Mouse (Mus musculus): Measurements from ENCODE around the gene Kcnc1.

Gene Kcnc1

DNA sequence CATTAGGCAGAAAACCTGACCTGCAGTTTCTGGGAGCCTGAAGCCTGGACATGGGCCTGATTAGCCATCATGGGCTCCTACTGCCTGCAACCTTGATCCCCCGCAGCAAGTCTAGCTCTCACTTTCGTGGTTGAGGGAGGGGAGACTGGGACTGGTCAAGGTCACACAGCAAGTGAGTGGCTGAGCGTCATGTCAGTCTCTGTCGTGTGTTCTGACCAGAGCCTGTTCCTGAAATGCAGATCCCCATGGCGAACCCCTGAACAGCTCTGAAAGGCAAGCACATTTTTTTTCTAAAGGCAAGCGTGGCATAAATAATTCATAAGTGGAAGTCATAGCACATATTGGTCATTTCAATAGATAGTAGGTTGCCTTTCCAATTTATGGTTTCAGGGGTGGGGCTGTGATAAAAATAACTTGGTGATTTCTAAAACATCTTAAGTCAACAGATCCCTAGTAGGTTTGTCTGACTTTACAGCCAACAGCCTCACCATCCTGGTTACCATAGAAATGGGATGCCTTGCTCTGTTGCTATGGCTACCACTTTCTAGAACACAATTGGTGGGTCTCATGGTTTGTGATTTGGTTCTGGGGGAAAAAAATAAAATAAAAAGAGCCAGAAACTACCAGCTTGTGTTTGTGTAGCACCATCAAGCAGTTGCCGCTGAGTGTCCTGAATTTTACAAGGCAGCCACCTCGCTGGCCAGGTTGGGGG, 25.9 kb downstream of the Kcnc1 start:
- no peak for DNase-seq (ENCODE audit: low spot score in 2 of 2)

DNA sequence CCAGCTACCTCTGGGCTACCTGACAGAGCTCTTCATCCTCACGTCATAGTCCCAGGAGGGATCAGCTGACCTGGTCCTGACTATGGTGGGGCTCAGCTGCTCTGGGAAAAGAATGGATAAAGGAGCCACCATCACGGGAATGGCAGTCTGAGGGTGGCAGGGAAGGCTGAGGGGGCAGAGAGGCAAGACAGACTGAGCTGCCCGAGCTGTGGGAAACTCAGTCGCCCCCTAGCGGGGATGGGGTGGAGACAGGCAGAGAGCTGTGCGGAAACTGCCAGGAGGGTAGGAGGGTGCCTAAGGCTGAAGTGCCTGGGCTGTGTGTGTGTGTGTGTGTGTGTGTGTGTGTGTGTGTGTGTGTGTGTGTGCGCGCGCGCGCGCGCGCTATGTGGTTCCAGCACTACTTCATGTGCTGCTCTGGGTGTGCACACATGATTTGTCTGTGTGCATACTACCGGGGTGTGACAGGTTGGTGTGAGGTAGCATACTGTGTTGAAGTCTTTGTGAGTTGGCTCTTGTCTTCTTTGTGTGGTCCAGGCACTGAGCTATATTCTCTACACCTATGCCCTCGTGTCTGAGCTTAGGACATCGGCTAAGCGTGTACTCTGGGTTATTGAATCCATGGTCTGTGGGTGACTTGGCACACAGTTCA, 26.6 kb downstream of the Kcnc1 start:
- DNase-seq (ENCODE audit: low spot score in 2 of 2): no peak

DNA sequence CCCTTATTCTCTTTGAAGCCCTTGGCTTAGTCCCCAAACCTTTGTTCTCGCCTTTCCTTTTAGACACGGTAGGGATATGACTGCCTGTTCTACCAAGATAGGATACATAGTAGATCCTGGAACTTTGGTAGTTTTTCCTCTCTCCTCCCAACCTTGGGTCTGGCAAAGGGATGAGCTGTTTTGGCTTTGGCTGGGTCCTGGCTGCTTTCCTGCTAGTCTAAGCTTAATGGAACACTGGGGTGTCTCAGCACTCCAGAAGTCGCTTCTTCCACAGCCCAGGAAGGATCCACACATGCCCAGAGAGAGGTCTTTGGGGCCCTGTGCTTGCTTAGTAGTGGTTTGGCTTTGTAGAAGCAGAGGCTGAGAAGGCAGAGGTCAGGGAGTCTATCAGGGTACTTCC, 27.7 kb downstream of the Kcnc1 start:
- no peak for DNase-seq (ENCODE audit: low spot score in 2 of 2)

DNA sequence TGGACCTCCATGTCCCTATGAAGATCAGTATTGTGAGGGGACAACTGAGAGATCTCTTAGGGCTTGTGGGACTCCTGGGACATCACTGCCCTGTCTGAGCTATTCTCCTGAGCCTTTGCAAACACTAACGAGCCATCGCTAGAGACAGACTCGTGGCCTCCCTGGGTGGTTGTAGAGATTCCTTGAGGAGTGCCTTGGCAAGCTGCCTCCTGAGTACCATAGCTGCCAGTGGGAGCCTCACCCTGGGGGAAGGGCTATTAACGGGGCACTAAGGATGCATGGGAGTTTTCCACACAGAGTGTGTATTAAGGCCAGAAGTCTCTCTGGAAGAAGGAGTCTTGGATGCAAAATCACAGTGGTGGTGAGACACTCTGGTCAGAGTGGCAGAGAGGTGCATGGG, 28.7 kb downstream of the Kcnc1 start:
- no peak for DNase-seq (ENCODE audit: low spot score in 2 of 2)

DNA sequence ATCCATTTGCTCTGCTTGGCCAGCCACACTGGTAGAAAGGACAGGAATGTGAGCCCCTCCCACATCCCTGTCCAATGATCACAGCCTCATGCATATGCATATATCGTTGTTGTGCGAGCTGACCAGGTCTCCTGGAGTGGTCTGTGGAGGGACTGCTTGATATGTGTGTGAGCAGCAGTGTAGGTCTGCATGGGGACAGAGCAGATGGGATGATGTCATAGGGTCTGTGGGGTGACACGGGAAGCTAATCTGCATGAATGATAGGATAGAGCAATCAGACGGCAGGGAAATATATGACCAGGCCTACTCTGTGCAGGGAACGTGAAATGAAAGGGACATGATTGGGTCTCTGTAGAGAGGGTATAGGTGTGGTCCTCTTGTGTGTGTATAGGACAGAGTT, 37.6 kb downstream of the Kcnc1 start:
- no peak for DNase-seq (ENCODE audit: low spot score in 2 of 2)

DNA sequence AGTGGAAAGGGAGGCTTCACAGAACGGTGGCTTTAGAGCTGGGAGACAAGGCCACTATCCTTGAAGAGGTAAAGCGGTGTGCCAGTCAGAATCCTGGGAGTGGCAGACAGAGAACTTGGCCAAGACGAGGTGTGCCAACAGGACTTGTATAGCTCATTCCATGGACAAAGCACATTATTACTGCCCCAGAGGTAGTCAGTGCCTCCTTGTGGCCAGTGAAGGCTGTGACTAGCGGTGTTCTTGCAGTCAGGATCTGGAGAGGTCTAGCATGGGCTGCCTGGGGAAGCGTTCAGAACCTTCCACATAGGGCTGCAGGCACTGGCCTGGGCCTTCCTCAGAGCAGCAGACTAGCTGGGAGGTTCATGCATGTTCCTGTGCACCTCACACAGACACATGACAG, 39.5 kb downstream of the Kcnc1 start:
- DNase-seq (ENCODE audit: low spot score in 2 of 2): no peak

DNA sequence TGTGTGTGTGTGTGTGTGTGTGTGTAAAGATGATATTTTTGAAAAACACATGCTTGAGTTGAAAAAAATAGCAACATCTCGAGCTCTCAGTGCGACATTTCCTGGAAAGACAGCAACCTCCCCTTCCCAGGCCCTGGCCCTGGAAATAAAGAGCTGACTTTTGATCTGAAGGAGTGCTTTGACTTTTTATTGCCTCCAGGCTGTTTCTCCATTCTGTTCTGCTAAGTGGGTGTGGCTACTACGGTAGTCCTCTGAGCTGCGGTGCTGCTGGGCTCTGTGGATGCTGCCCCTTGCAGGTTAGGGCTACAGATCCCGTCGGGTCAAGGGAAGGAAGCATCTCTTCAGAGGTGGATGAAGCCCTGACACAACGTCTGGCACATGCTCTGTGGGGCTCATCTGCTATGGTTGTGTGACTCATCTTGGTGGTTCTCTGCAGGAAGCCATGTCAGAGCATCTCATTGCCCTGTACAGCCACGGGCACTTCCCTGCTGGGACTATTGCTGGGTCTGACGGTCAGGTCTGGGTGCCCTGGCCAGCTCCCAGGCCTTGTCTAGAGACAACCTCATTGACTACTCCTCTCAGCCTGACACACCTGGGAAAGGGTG, 42.3 kb downstream of the Kcnc1 start:
- no peak for DNase-seq (ENCODE audit: low spot score in 2 of 2)

DNA sequence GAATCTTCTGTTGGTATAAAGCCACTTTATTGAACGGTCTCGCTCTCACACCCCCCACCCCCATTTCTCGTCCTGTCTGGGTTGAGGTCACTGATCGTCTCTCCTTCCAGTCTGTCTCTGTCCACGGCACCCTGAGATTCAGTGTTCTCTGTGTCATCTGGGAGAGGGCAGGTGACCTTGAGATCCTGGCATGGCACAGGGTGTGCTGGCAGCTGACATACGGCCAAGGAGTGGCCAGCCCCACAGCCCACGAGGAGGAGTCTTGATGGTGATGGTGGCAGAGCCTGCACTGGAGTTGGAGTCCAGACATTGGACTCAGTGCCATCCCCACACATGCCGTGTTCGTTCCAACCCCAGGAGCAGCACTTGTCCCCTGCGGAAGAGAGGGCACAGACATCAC, 46.9 kb downstream of the Kcnc1 start:
- no peak for DNase-seq (ENCODE audit: low spot score in 2 of 2)

DNA sequence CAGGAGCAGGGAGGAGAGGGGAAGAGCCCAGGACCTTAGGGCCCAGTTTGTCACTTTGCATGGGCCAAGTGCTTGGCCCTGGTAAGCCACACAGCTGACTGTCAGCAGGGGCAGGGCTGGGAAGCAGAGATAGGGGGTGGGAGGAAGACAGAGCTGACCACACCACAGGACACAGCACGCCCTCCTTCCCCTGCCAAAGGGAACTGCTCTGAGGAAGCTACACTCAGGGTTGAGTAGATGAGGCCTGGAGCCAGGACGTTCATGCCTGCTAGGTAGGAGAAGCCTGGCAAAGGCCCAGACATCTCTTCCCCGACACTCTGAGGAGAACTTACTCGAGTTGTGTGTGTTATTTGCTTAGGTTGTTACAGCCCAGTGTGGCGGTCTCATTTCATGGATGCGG, 49.6 kb downstream of the Kcnc1 start:
- DNase-seq (ENCODE audit: low spot score in 2 of 2): peak; percentile 4 to 5

DNA sequence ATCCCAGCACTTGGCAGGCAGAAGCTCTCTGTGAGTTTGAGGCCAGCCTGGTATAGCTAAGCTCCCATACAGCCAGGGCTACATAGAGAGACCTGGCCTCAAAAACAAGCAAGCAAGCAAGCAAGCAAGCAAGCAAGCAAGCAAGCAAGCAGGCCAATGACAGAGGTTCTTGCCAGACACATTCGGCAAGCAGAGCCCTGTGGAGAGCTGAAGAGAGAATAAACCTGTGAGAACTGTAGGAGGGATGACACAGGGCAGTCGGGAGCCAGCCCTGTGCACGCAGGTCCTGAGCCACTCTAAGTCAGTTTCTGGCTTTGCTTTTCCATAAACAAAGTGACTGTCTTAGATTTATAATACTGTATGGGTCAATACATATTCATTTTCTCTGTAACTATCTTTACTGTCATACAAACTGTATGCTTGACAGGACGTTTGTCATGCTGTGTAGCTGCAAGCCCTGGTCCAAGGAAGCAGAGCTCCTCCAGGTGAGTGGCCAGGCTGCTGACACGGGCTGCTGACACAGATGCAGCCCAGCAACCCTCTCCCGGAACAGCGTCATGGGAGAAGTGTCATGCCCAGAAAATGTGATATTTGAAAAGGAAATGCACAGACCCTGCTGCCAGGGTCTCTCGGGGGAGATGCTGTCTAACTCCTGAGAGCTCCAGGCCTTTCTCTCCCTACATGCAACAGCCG, 51.3 kb downstream of the Kcnc1 start:
- DNase-seq (ENCODE audit: low spot score in 2 of 2): no peak

DNA sequence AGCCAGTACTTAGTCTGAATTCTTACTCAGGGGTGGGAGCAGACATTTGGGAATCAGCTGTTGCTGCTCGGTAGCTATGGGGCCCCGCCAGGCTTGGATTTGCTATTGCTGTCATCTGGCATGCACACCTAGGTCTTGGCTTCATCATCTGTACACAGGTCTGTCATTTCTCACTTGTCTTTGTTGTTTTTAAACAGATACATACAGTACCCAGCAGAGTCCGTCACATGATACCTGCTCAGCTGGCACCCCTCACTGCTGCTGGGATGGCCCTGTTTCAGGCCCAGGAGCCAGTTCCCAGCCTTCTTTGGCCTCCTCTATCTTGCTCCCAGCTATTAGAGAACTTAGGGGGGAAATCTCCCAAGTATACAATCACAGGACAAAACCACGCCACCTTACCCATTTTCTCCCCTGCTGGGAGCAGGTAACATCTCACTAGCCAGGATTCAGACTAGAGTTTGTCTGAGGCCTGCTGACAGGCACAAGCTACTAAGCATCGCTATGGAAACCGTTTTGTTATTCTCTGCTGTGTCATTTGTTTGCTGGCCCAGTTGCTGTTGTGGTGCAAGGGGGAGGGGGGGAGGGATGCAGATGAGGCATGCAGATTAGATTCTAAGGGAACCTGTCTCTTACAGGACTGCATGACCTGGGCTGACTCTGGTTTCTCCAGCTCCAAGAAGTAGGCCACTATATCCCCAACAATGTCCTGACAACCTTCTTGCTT, 52.8 kb downstream of the Kcnc1 start:
- DNase-seq (ENCODE audit: low spot score in 2 of 2): peak in 1 of 2 experiments; percentile 12

DNA sequence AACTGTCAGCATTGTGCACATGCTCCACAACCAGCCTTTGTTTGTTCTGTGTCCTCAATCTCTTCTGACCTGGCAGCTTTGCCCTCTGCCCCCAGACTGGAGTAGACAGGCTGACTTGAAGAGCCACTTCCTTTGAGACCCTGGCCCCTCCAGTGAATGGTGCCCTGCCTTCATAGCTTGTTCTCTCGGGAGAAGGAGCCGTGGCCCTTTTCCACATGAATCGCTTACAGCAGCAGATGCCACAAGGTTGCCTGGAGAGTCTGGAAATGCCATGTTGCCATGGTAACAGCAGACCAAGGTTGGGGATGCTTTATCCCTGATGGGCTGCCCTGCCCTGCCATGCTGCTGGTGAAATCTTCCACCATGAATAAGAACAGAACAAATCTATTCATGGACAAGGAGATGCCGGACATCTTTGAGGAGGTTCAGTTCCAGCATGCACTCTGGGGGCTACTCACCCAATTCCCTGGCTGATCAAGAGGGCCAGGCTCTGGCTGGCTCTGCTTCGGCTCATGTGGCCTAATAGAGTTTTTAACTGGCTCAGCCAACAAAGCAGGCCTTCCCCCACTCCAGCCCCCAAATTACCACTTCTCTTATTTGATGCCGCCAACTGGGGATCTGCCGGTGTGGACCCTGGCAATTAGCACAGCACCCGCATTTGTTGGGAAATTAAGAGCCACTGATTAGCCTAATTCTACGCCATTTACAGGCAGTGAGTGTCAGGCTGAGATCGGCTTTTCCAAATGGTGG, 57.8 kb downstream of the Kcnc1 start:
- no peak for DNase-seq (ENCODE audit: low spot score in 2 of 2)

DNA sequence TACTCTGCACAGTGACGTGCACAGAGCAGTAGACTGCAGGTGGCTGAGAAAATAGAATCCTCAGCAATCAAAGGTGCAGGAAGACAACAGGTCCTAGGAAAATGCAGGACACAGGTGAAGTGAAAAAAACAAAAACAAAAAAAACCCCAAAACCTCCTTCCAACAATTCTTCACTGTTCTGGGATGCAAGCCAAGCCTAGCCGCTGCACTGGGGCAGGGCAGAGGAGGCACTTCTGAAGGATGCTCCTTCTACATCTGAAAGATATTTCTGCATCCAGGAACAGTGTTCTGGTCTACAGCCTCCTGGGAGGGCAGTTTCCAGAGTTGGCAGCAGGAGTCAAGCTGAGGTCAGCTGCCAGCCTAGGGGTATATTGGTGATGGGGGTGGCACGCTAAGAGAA, 61.6 kb downstream of the Kcnc1 start:
- DNase-seq (ENCODE audit: low spot score in 2 of 2): no peak

DNA sequence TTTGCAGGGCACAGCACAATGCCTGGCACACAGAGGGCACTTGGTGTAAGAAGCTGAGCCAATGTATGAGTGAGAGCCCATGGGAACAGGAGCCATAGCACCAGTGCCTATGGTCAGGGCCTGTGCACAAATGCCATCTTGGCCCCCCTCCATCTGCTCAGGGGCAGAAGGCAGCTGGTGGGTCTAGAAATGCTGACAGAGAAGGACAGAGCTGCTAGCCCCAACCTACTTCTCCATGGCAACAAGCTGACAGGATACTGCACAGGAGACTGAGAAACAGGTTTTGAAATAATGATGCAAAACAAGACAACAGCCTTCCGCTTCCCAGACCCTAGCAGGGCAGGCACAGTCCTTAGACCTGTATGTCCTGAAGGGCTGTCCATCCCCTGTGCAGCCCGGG, 62.9 kb downstream of the Kcnc1 start:
- no peak for DNase-seq (ENCODE audit: low spot score in 2 of 2)

DNA sequence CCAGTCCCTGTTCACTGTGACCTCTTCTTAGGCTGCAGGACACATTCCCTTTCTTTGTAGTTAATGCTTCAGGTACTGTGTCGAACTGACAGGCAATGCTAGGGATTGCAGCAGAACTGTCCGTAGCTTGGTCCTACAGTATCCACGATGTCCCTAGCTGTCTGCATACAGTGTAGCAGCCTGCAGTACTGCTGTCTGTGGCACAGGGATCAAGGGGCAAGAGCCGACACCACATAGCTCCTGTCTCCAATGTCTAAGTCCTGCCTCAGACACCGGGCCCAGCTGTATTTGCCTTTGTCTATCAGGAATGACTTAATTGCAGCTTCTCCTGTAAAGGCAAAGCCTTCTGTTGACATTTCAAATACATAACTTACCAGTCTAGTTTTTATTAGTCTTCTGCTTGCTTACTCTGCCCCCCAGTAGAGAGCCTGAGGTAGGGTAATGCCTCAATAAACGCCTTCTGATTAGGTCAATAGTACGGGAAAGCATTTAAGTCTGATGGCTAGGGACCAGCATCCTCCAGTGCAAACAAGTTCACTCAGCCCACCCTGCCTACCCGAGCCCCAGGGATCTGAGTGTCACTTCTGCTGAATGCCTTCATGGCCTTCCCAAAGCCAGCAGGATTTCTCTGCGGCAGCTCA, 63.4 kb downstream of the Kcnc1 start:
- no peak for DNase-seq (ENCODE audit: low spot score in 2 of 2)

DNA sequence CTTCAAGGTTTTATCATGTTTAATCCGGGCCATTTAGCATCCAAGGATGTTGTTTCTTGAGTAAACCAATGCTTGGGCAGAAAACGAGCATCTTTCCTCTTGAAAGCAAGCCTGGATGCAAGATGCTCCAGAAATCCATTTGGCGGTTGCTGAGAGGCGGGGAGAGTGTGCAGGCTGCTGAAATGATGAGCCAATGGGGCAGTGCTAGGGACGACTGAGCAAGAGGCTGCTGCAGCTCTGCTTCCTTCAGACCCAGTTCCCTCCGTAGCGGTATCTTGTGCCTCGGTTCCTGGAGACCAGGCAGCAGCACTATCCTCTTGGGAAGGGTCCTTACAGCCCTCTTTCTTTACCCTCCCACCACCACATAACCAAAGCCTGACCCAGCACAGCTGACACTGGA, 66.0 kb downstream of the Kcnc1 start:
- DNase-seq (ENCODE audit: low spot score in 2 of 2): no peak

DNA sequence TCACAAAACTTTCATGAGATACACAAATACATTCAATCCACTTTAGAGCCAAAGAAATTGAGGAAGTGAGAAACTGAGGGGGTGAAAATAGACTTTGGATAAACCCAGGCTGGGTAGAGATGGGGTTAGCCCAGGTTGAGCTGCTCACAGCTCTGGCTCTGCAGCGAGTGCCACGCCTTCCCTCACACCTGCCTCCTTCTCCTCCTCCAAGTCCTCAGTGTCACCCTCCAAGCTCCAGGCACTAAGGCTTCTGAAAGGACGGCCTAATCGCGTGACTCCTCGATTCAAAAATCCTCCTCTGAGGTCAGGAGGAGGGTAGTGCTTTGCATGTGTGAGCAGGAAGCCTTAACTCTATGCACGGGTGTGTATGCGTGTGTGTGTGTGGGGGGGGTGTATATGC, 66.8 kb downstream of the Kcnc1 start:
- no peak for DNase-seq (ENCODE audit: low spot score in 2 of 2)

DNA sequence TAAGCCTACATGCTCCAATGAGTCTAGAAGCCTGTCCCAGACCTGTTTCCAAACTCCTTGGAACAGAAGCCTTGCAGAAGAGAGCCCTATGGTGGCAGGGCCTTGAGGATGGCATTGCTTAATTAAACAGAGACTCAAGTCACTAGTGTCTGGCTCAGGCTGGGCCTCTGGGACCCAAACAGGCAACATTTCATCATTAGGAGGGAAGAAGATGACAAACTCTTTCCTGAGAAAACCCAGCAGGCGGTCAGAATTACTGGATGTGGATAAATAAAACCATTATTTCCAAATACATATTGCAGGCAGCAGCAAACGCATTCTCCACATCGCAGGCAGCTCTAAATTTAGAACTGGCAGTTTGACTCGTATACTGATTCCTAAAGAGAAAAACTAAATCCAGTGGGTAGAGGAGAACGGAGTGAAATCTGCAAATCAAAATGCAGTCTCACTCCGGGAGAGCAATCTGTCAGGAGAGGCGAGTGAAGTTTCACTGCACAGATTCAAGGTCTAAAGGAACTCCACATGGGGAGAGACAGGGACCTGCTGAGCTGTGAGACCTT, 70.2 kb downstream of the Kcnc1 start:
- no peak for DNase-seq (ENCODE audit: low spot score in 2 of 2)

DNA sequence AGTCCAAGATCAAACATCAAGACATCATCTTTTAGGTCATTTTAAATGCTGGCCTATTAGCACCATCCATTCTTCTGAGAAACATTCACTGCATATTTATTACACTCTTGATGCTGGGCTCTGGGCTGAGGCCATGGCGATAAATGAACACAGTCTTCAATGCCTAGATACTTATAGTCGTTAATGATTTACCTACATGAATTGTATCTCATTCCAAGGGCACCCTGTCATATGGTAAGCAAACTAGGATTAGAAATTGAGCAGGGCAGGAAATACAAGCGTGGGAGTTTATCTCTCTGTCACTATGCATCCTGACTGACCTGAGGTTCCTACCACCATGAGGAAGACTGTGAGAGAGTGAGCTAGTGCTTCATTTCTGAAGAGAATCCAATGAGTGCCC, 73.2 kb downstream of the Kcnc1 start:
- DNase-seq (ENCODE audit: low spot score in 2 of 2): no peak

DNA sequence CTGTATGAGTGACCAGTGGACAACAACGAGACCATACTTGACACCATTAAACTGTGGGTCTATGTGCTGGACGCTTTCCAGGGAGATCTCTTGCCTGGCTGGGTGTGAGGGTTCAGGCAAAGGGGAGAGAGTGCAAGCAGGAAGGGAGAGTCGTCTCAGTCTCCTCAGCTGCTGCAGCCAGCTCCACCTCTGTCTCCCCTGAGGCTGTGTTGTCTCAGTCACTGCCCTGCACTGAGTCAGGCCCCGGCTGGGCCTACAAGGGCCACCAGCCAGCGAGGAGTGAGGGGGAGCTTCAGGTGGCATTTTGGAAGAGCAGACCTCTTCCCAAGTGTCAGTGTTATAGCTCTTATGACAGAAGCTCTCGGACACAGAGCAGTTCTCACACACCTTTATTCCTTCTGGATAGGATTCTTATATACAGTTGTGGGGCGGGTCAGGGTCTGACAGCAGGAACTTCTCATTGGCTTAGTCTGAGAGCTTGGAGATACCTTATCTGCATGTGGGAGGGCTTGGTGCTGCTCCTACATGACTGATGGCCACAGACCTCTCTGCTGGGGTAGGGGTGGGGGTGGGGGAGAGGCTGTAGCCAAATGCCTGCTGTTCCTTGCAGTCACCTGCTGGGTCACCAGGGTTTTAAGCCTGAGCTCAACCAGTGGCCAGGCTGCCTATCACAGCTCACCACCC, 74.9 kb downstream of the Kcnc1 start:
- no peak for DNase-seq (ENCODE audit: low spot score in 2 of 2)
